Mouse (Mus musculus) heart, embryonic 11.5 days (tissue): ENCODE results near the gene Epb41. TPM values are rescaled to one million over a fixed set of nuclear protein-coding genes. Genes with fewer than 3 reads are reported as not detected.

Experiments used
- ATAC-seq: fragments of 200-750 bp; cut with Nextera tagmentation; replicated peaks from 2 replicates; pipeline ENCODE4 v1.8.0; 2017; ENCODE audit warnings: moderate library complexity; ENCODE audit not compliant: insufficient number of reproducible peaks, low FRiP score, low TSS enrichment
- H3K27ac ChIP-seq: fragments of 300-500 bp; sonication (generic); 2 replicates; pipeline ENCODE4 v1.5.1; 2014; ENCODE audit warnings: mild to moderate bottlenecking, low read depth, low read length
- H3K27me3 ChIP-seq: fragments of 300-500 bp; sonication (generic); 2 replicates; pipeline ENCODE4 v1.6.1; 2014; ENCODE audit warnings: mild to moderate bottlenecking, low read length, mixed read lengths; ENCODE audit not compliant: control insufficient read depth, insufficient read depth
- H3K36me3 ChIP-seq: fragments of 300-500 bp; sonication (generic); 2 replicates; pipeline ENCODE4 v1.6.1; 2014; ENCODE audit warnings: mild to moderate bottlenecking, low read length, moderate library complexity, mixed read lengths; ENCODE audit not compliant: control insufficient read depth, insufficient read depth
- H3K4me1 ChIP-seq: fragments of 300-500 bp; sonication (generic); 2 replicates; pipeline ENCODE4 v1.6.1; 2014; ENCODE audit warnings: low read length; ENCODE audit not compliant: control insufficient read depth, insufficient read depth
- H3K4me2 ChIP-seq: fragments of 300-500 bp; sonication (generic); 2 replicates; pipeline ENCODE4 v1.6.1; 2014; ENCODE audit warnings: mild to moderate bottlenecking, moderate library complexity
- H3K4me3 ChIP-seq: fragments of 300-500 bp; sonication (generic); 2 replicates; pipeline ENCODE4 v1.5.1; 2014; ENCODE audit warnings: low read depth, low read length
- H3K9ac ChIP-seq: fragments of 300-500 bp; sonication (generic); 2 replicates; pipeline ENCODE4 v1.6.1; 2014; ENCODE audit warnings: mild to moderate bottlenecking, low read depth, low read length, moderate library complexity
- H3K9me3 ChIP-seq: fragments of 300-500 bp; sonication (generic); replicated peaks from 2 replicates; pipeline ENCODE4 v1.6.1; 2016; ENCODE audit warnings: low read length; ENCODE audit not compliant: control insufficient read depth
- WGBS: fragments of 180-500 bp; shearing (Covaris S2); extraction: QIAGEN DNeasy Blood & Tissue Kit; methylation state at CpG from one replicate; pipeline ENCODE4 v1.1.7; 2014; ENCODE audit not compliant: insufficient replicate concordance; 5-methylcytosine and 5-hydroxymethylcytosine counted together
- polyA plus RNA-seq: library from polyadenylated mRNA; unstranded; fragments of >200 nt; fragmentation: Nextera tagmentation; extraction: Ambion mirVana; gene quantifications from 2 replicates; pipeline ENCODE4 v1.2.1, GENCODE M21; 2014

Gene Epb41
- polyA plus RNA-seq, 1 experiment from 2014 or later = 73.2 TPM

GRCm38 (mm10) chr4:131996985-131997384, 78.1 kb downstream of the Epb41 start:
- H3K27me3 ChIP-seq = no peaks in the 10 kb centered on the region
- H3K4me2 ChIP-seq = no peak overlapping the region
- H3K9ac ChIP-seq = no peak overlapping the region
- H3K27ac ChIP-seq = 0 out of 2 replicates have a peak overlapping the region, but pooled peaks have one; percentile 32
- no peaks in the 10 kb centered on the region for H3K4me1 ChIP-seq
- no peak overlapping the region for H3K4me3 ChIP-seq
- WGBS = 44% methylated on average over 5 of the region's 5 CpGs
- H3K9me3 ChIP-seq = no peaks in the 10 kb centered on the region
- H3K36me3 ChIP-seq = peaks cover 7% of the 10 kb centered on the region
- ATAC-seq = no peak

GRCm38 (mm10) chr4:131993792-131994191, 81.3 kb downstream of the Epb41 start:
- Histone ChIP-seq H3K4me3 (no peak overlapping the region), H3K4me1 (no peaks in the 10 kb centered on the region), H3K27ac (no peak overlapping the region), H3K9ac (no peak overlapping the region), H3K36me3 (peaks cover 3% of the 10 kb centered on the region; the same call in 1 of the 2 replicates), H3K4me2 (no peak overlapping the region), H3K9me3 (no peaks in the 10 kb centered on the region), H3K27me3 (no peaks in the 10 kb centered on the region)
- 80% methylated on average over 3 of the region's 3 CpGs for WGBS
- no peak for ATAC-seq

GRCm38 (mm10) chr4:131982881-131983538, 92.1 kb downstream of the Epb41 start:
- H3K4me2 ChIP-seq = no peak overlapping the region
- H3K27ac ChIP-seq = no peak overlapping the region
- H3K9ac ChIP-seq = no peak overlapping the region
- no peak overlapping the region for H3K4me3 ChIP-seq
- no peaks in the 10 kb centered on the region for H3K9me3 ChIP-seq
- H3K27me3 ChIP-seq = no peaks in the 10 kb centered on the region
- no peak for ATAC-seq
- peaks cover 5% of the 10 kb centered on the region; the same call in 1 of the 2 replicates for H3K36me3 ChIP-seq
- 46% methylated on average over 4 of the region's 4 CpGs for WGBS
- H3K4me1 ChIP-seq = no peaks in the 10 kb centered on the region

- H3K36me3 ChIP-seq = peaks cover 5% of the 10 kb centered on the region; the same call in 1 of the 2 replicates
- no peak overlapping the region for H3K4me3 ChIP-seq
- ATAC-seq = no peak
- no peaks in the 10 kb centered on the region for H3K4me1 ChIP-seq
- H3K9ac ChIP-seq = no peak overlapping the region
- H3K27me3 ChIP-seq = no peaks in the 10 kb centered on the region
- no peak overlapping the region for H3K4me2 ChIP-seq
- H3K9me3 ChIP-seq = no peaks in the 10 kb centered on the region
- no peak overlapping the region for H3K27ac ChIP-seq
Observed at GRCm38 (mm10) chr4:131981755-131982154, 93.4 kb downstream of the Epb41 start.

GRCm38 (mm10) chr4:131977201-131977600, 97.9 kb downstream of the Epb41 start:
- WGBS = 22% methylated on average over 4 of the region's 4 CpGs
- H3K36me3 ChIP-seq = peaks cover 10% of the 10 kb centered on the region
- H3K4me3 ChIP-seq = no peak overlapping the region

GRCm38 (mm10) chr4:131970244-131970853, 104.8 kb downstream of the Epb41 start:
- H3K36me3 ChIP-seq = peaks cover 28% of the 10 kb centered on the region
- ATAC-seq = no peak

More at GRCm38 (mm10) chr4:131977201-131977600, 97.9 kb downstream of the Epb41 start:
- H3K27me3 ChIP-seq = no peaks in the 10 kb centered on the region
- no peaks in the 10 kb centered on the region for H3K4me1 ChIP-seq
- H3K9ac ChIP-seq = no peak overlapping the region
- H3K4me2 ChIP-seq = no peak overlapping the region
- ATAC-seq = no peak
- H3K27ac ChIP-seq = no peak overlapping the region
- H3K9me3 ChIP-seq = no peaks in the 10 kb centered on the region

GRCm38 (mm10) chr4:131968873-131969272, 106.2 kb downstream of the Epb41 start:
- H3K36me3 ChIP-seq = peaks cover 25% of the 10 kb centered on the region
- no peak overlapping the region for H3K27ac ChIP-seq
- no peaks in the 10 kb centered on the region for H3K9me3 ChIP-seq
- H3K4me2 ChIP-seq = no peak overlapping the region
- 0 out of 2 replicates have a peak, but pooled peaks cover 4% of the 10 kb centered on the region for H3K4me1 ChIP-seq
- 88% methylated on average over 2 of the region's 2 CpGs for WGBS
- no peaks in the 10 kb centered on the region for H3K27me3 ChIP-seq
- no peak overlapping the region for H3K9ac ChIP-seq
- ATAC-seq = no peak
- no peak overlapping the region for H3K4me3 ChIP-seq

More at GRCm38 (mm10) chr4:131970244-131970853, 104.8 kb downstream of the Epb41 start:
- H3K27ac ChIP-seq = no peak overlapping the region
- no peaks in the 10 kb centered on the region for H3K9me3 ChIP-seq
- no peaks in the 10 kb centered on the region for H3K27me3 ChIP-seq
- H3K4me3 ChIP-seq = no peak overlapping the region
- H3K4me2 ChIP-seq = no peak overlapping the region
- WGBS = 88% methylated on average over 7 of the region's 7 CpGs
- H3K4me1 ChIP-seq = 0 out of 2 replicates have a peak, but pooled peaks cover 4% of the 10 kb centered on the region
- H3K9ac ChIP-seq = no peak overlapping the region

GRCm38 (mm10) chr4:131957161-131957560, 118.0 kb downstream of the Epb41 start:
- H3K9me3 ChIP-seq = no peaks in the 10 kb centered on the region
- no peaks in the 10 kb centered on the region for H3K27me3 ChIP-seq
- H3K27ac ChIP-seq = no peak overlapping the region
- no peak overlapping the region for H3K4me2 ChIP-seq
- H3K4me1 ChIP-seq = no peaks in the 10 kb centered on the region
- ATAC-seq = no peak
- 89% methylated on average over 3 of the region's 3 CpGs for WGBS
- peaks cover 14% of the 10 kb centered on the region for H3K36me3 ChIP-seq
- no peak overlapping the region for H3K4me3 ChIP-seq
- H3K9ac ChIP-seq = no peak overlapping the region
